Mouse (Mus musculus): ENCODE measurements at regions not wholly inside any gene's neighbourhood (a gene's known extent, or its start where the extent isn't known, plus 50 kb on each side); places are given as distances from the start of the nearest gene placed in this dataset.

GRCm38 (mm10) chr1:164508556-164508955 is 50.4 kb upstream of the Atp1b1 start:
- TF ChIP-seq CTCF (conservative IDR thresholded peaks at IDR 0.05; ENCODE audit: low read length) (no peak), NANOG (IDR thresholded peaks at IDR 0.05; ENCODE audit: borderline replicate concordance, low read length) (no peak), POU5F1 (IDR thresholded peaks at IDR 0.05; ENCODE audit: borderline replicate concordance, low read length) (no peak)
